Mouse (Mus musculus): ENCODE results near the gene Fyb2. TPM values are rescaled to one million over a fixed set of nuclear protein-coding genes. Genes with fewer than 3 reads are reported as not detected.

Fyb2 gene
- polyA plus RNA-seq, 1 experiment from 2014 or later = not detected

- no peak overlapping the region for H3K27ac ChIP-seq (replicated peaks in 1 of 2; ENCODE audit: control insufficient read depth in 1 of 2, insufficient read depth in 1 of 2, low read depth in 2 of 2, low read length in 2 of 2)
- H3K4me1 ChIP-seq (ENCODE audit: control insufficient read depth in 2 of 2, insufficient read depth in 2 of 2, low read length in 2 of 2) = peaks cover 0 to 6% of the 10 kb centered on the region in 2 experiments; a peak in 2 of 4 replicates
- H3K36me3 ChIP-seq (ENCODE audit: control insufficient read depth, insufficient read depth, low read length) = peaks cover 38% of the 10 kb centered on the region
- no peaks in the 10 kb centered on the region for H3K9me3 ChIP-seq (ENCODE audit: control insufficient read depth, low read length)
- WGBS = 94% methylated on average over 5 of the region's 5 CpGs
- ATAC-seq (ENCODE audit: insufficient number of reproducible peaks, insufficient read depth, low FRiP score, low read depth) = no peak
- H3K4me3 ChIP-seq (ENCODE audit: control insufficient read depth in 1 of 2, insufficient read depth in 1 of 2, low read depth in 1 of 2, low read length in 2 of 2) = no peak overlapping the region
- H3K27me3 ChIP-seq (ENCODE audit: control insufficient read depth, insufficient read depth, low read length) = no peaks in the 10 kb centered on the region
- H3K4me2 ChIP-seq (ENCODE audit: low read length) = no peak overlapping the region
- H3K9ac ChIP-seq (ENCODE audit: low read length) = no peak overlapping the region
Observed at GRCm38 (mm10) chr4:105051291-105051690, 138.0 kb downstream of the Fyb2 start.

Other genes with a start within 250 kb of the Fyb2 start
- gene C8b, start 147.1 kb upstream of the Fyb2 start, polyA plus RNA-seq (2014; fragmentation: Nextera tagmentation; extraction: Ambion mirVana) = not detected in 2 replicates
- not detected in 2 replicates for gene Gm17662, start 56.1 kb upstream of the Fyb2 start, polyA plus RNA-seq (2014; fragmentation: Nextera tagmentation; extraction: Ambion mirVana)
- not detected in 2 replicates for gene C8a, start 37.1 kb upstream of the Fyb2 start, polyA plus RNA-seq (2014; fragmentation: Nextera tagmentation; extraction: Ambion mirVana)
- gene Prkaa2, start 196.4 kb downstream of the Fyb2 start, polyA plus RNA-seq (2014; fragmentation: Nextera tagmentation; extraction: Ambion mirVana) = 63.0 and 67.7 TPM in 2 replicates
- 32.0 and 32.8 TPM in 2 replicates for gene Plpp3, start 243.9 kb downstream of the Fyb2 start, polyA plus RNA-seq (2014; fragmentation: Nextera tagmentation; extraction: Ambion mirVana)

All from heart, embryonic 14.5 days (tissue).